Mouse (Mus musculus) MEL (cell line): ENCODE data around the gene Cacna1c. TPM values are rescaled to one million over a fixed set of nuclear protein-coding genes. Genes with fewer than 3 reads are reported as not detected.
A peak's percentile ranks its signal among the peaks of the same experiment; 100 is the strongest.

Experiments
- DNase-seq: peaks from one replicate; pipeline ENCODE4 v3.0.0; 2011; ENCODE audit warnings: low read depth, low spot score
- H3K27ac ChIP-seq: 2 replicates; pipeline ENCODE4 v1.5.1; 2012; ENCODE audit warnings: low read depth, mild to moderate bottlenecking, control low read depth, low read length, moderate library complexity; ENCODE audit not compliant: control insufficient read depth
- H3K27me3 ChIP-seq, 2 experiments: fragments of 150-350 bp in 1 of 2; sonication (generic) in 1 of 2; 2 replicates each; pipeline ENCODE4 v1.6.1; 2012; ENCODE audit warnings: low read length in 2 of 2, mild to moderate bottlenecking in 2 of 2, improper control_type of control experiment in 1 of 2, moderate library complexity in 1 of 2; ENCODE audit not compliant: insufficient read depth in 2 of 2, control insufficient read depth in 1 of 2
- H3K36me3 ChIP-seq, 2 experiments: 2 replicates each; pipeline ENCODE4 v1.6.1; 2012 to 2014; ENCODE audit warnings: low read length in 2 of 2, improper control_type of control experiment in 1 of 2, inconsistent platforms in 1 of 2, mild to moderate bottlenecking in 1 of 2; ENCODE audit not compliant: insufficient read depth in 2 of 2, control insufficient read depth in 1 of 2
- H3K4me1 ChIP-seq, 2 experiments: fragments of 150-350 bp in 1 of 2; sonication (generic) in 1 of 2; 2 replicates each; pipeline ENCODE4 v1.6.1; 2012; ENCODE audit warnings: low read length in 2 of 2, improper control_type of control experiment in 1 of 2, mild to moderate bottlenecking in 1 of 2; ENCODE audit not compliant: insufficient read depth in 2 of 2, control insufficient read depth in 1 of 2
- H3K4me3 ChIP-seq, 2 experiments: fragments of 150-350 bp in 1 of 2; sonication (generic) in 1 of 2; 2 replicates each; pipeline ENCODE4 v1.5.1; 2012; ENCODE audit warnings: low read depth in 2 of 2, low read length in 2 of 2, mild to moderate bottlenecking in 2 of 2, moderate library complexity in 2 of 2, control low read depth in 1 of 2, improper control_type of control experiment in 1 of 2; ENCODE audit not compliant: control insufficient read depth in 1 of 2, insufficient read depth in 1 of 2
- H3K79me2 ChIP-seq: 2 replicates; pipeline ENCODE4 v1.6.1; 2012; ENCODE audit warnings: mild to moderate bottlenecking, low read length, moderate library complexity; ENCODE audit not compliant: control insufficient read depth, poor library complexity, insufficient read depth
- H3K9ac ChIP-seq: 2 replicates; pipeline ENCODE4 v1.6.1; 2012; ENCODE audit warnings: low read depth, mild to moderate bottlenecking, control low read depth, low read length, moderate library complexity; ENCODE audit not compliant: control insufficient read depth, poor library complexity, severe bottlenecking
- H3K9me3 ChIP-seq: fragments of 150-350 bp; sonication (generic); replicated peaks from 2 replicates; pipeline ENCODE4 v1.6.1; 2012; ENCODE audit warnings: mild to moderate bottlenecking, low read length, improper control_type of control experiment, moderate library complexity; ENCODE audit not compliant: insufficient read depth
- BHLHE40 ChIP-seq: IDR thresholded peaks from 2 replicates; pipeline ENCODE4 v1.6.1; 2012; ENCODE audit warnings: low read depth, mild to moderate bottlenecking, inconsistent platforms, low read length, improper control_type of control experiment, borderline replicate concordance
- CHD1 ChIP-seq: IDR thresholded peaks from 2 replicates; pipeline ENCODE4 v1.6.1; 2012; ENCODE audit warnings: low read depth, mild to moderate bottlenecking, inconsistent platforms, low read length, improper control_type of control experiment
- CTCF ChIP-seq, 3 experiments: IDR thresholded peaks in 2 of 3; conservative IDR thresholded peaks in 1 of 3; 2 replicates each; pipeline ENCODE4 v1.5.1; 2011 to 2012; ENCODE audit warnings: low read length in 3 of 3, low read depth in 2 of 3, mild to moderate bottlenecking in 2 of 3, improper control_type of control experiment in 1 of 3, inconsistent platforms in 1 of 3, mixed read lengths in 1 of 3, moderate library complexity in 1 of 3; ENCODE audit not compliant: control insufficient read depth in 1 of 3, insufficient read depth in 1 of 3, poor library complexity in 1 of 3, severe bottlenecking in 1 of 3
- E2F4 ChIP-seq: IDR thresholded peaks from 2 replicates; pipeline ENCODE4 v1.6.1; 2011; ENCODE audit warnings: low read depth, low read length, improper control_type of control experiment, borderline replicate concordance
- ETS1 ChIP-seq: IDR thresholded peaks from 2 replicates; pipeline ENCODE4 v1.6.1; 2012; ENCODE audit warnings: low read depth, mild to moderate bottlenecking, inconsistent platforms, low read length, improper control_type of control experiment, moderate library complexity
- GABPA ChIP-seq: IDR thresholded peaks from 2 replicates; pipeline ENCODE4 v1.6.1; 2012; ENCODE audit warnings: low read depth, mild to moderate bottlenecking, inconsistent platforms, low read length, improper control_type of control experiment, moderate library complexity
- KAT2A ChIP-seq: conservative IDR thresholded peaks from 2 replicates; pipeline ENCODE4 v1.6.1; 2012; ENCODE audit warnings: low read depth, low read length, improper control_type of control experiment, inconsistent platforms
- MAFK ChIP-seq: IDR thresholded peaks from 2 replicates; pipeline ENCODE4 v1.6.1; 2011; ENCODE audit warnings: low read depth, mild to moderate bottlenecking, low read length, improper control_type of control experiment, borderline replicate concordance
- MXI1 ChIP-seq: IDR thresholded peaks from 2 replicates; pipeline ENCODE4 v1.6.1; 2011; ENCODE audit warnings: mild to moderate bottlenecking, low read depth, low read length, improper control_type of control experiment
- MYC ChIP-seq: IDR thresholded peaks from 2 replicates; pipeline ENCODE4 v1.6.1; 2011; ENCODE audit warnings: low read depth, mild to moderate bottlenecking, low read length, improper control_type of control experiment, moderate library complexity
- NELFE ChIP-seq: IDR thresholded peaks from 2 replicates; pipeline ENCODE4 v1.6.1; 2011; ENCODE audit warnings: low read depth, low read length, improper control_type of control experiment
- NRF1 ChIP-seq: IDR thresholded peaks from 2 replicates; pipeline ENCODE4 v1.6.1; 2014; ENCODE audit warnings: low read depth, mild to moderate bottlenecking, inconsistent platforms, low read length, improper control_type of control experiment, moderate library complexity; ENCODE audit not compliant: poor library complexity, insufficient read depth, severe bottlenecking
- RAD21 ChIP-seq: IDR thresholded peaks from 2 replicates; pipeline ENCODE4 v1.6.1; 2011; ENCODE audit warnings: mild to moderate bottlenecking, low read depth, low read length, improper control_type of control experiment
- RCOR1 ChIP-seq: IDR thresholded peaks from 2 replicates; pipeline ENCODE4 v1.6.1; 2012; ENCODE audit warnings: low read depth, mild to moderate bottlenecking, inconsistent platforms, low read length, improper control_type of control experiment
- SMC3 ChIP-seq: IDR thresholded peaks from 2 replicates; pipeline ENCODE4 v1.6.1; 2011; ENCODE audit warnings: low read depth, low read length, improper control_type of control experiment
- TAL1 ChIP-seq: IDR thresholded peaks from 2 replicates; pipeline ENCODE4 v1.6.1; 2012; ENCODE audit warnings: mild to moderate bottlenecking, inconsistent platforms, low read length, moderate library complexity, mixed read lengths
- TBP ChIP-seq: IDR thresholded peaks from 2 replicates; pipeline ENCODE4 v1.8.0; 2011; ENCODE audit warnings: low read depth, low read length, improper control_type of control experiment
- TCF12 ChIP-seq: IDR thresholded peaks from 2 replicates; pipeline ENCODE4 v1.6.1; 2014; ENCODE audit warnings: low read depth, mild to moderate bottlenecking, inconsistent platforms, low read length, improper control_type of control experiment, moderate library complexity
- UBTF ChIP-seq: IDR thresholded peaks from 2 replicates; pipeline ENCODE4 v1.6.1; 2012; ENCODE audit warnings: low read depth, mild to moderate bottlenecking, inconsistent platforms, low read length, improper control_type of control experiment, moderate library complexity, borderline replicate concordance; ENCODE audit not compliant: insufficient read depth
- USF1 ChIP-seq: IDR thresholded peaks from 2 replicates; pipeline ENCODE4 v1.6.1; 2014; ENCODE audit warnings: low read depth, mild to moderate bottlenecking, inconsistent platforms, low read length, improper control_type of control experiment, moderate library complexity
- ZC3H11A ChIP-seq: IDR thresholded peaks from 2 replicates; pipeline ENCODE4 v1.6.1; 2012; ENCODE audit warnings: low read depth, mild to moderate bottlenecking, inconsistent platforms, low read length, improper control_type of control experiment
- ZNF384 ChIP-seq: IDR thresholded peaks from 2 replicates; pipeline ENCODE4 v1.6.1; 2012; ENCODE audit warnings: low read depth, mild to moderate bottlenecking, inconsistent platforms, low read length, improper control_type of control experiment
- polyA plus RNA-seq, 2 experiments: library from polyadenylated mRNA; stranded (reverse) in 1 of 2; unstranded in 1 of 2; fragments of >175 nt in 1 of 2; fragments of >200 nt in 1 of 2; gene quantifications; 2 replicates each; pipeline versions ENCODE4 v1.2.1 to v1.2.4; 2012; ENCODE audit warnings: low replicate concordance in 2 of 2, low read depth in 1 of 2; ENCODE audit not compliant: insufficient read length in 2 of 2, insufficient read depth in 1 of 2, missing spikeins in 1 of 2
- total RNA-seq: library from RNA; depleted of rRNA; stranded (reverse); fragments of 300-350 nt; gene quantifications from 2 replicates; pipeline ENCODE4 v1.2.3, GENCODE M21; 2012

Cacna1c gene
- total and polyA plus RNA-seq, 3 experiments, result 3.4 to 4.4 TPM; not detected in 1

DNA sequence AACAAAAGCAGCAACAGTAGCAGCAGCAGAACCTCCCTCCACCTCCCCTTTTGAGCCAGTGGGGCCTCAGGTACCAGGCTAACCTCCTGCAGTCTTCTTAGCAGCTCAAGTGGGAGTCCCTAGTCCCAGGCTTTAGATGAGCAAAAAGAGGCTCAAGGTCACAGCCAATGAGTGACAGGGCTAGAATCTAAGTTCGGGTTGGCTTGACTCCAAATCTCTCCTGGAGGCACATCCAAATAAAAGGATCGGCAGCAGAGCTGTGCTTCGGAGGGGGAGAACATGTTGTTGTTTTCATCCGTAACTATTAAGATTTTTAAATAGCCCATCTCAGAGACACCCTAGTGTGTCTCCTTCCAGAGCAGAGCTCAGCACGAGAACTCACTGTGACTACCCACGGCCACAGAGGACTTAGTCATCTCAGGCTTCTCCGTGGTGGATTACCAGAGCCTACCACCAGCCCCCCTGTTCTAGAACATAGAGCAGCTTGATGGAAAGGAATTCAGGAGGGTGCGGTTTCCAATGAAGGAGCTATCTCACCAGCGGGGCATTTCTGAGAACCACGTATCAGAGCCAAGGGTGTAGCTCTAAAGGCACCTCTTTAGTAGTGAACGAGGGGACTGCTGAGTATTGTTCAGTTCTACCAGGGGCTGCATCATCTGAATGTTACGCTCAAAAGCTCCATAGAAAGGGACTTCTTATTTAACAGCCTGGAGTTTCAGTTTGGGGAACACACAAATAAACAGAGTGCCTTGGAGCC is 438.5 kb downstream of the Cacna1c start (continued):
- TF ChIP-seq TBP (peak; percentile 91), GABPA (no peak), MYC (no peak), UBTF (peak; percentile 85; the same call in 1 of the 2 replicates), TCF12 (no peak), TAL1 (no peak), SMC3 (no peak), E2F4 (no peak), MAFK (no peak), NRF1 (no peak), RAD21 (no peak), CTCF (IDR thresholded peaks at IDR 0.05 in 2 of 3, conservative IDR thresholded peaks at IDR 0.05 in 1 of 3; ENCODE audit: control insufficient read depth in 1 of 3, insufficient read depth in 1 of 3, low read depth in 2 of 3, low read length in 3 of 3, poor library complexity in 1 of 3, severe bottlenecking in 1 of 3) (no peak), USF1 (no peak), NELFE (0 out of 2 replicates have a peak, but pooled peaks have one; percentile 50), ZC3H11A (no peak)

DNA sequence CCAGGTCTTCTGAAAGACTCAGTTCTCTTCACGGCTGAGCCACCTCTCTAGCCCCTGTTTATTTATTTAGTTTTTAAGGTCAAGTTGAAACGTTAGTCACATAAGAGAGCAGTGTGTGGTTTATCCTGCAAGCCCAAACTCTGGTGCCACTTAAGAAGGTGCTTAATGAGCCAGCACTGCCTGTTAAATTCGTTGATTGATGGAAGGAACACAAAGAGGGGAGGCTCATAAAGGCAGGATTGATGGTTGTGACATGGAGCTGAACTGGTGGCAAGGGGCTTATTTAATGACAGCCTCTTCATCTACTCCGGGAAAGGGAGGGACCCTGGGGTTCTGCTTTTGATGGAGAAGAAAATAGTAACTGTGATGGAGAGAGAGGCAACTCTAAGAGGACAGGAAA is 439.7 kb downstream of the Cacna1c start:
- Histone ChIP-seq H3K4me3 (no peak overlapping the region; a peak in 2 of 4 replicates), H3K79me2 (no peaks in the 10 kb centered on the region; the same call in 1 of the 2 replicates), H3K27me3 (no peaks in the 10 kb centered on the region), H3K4me1 (peaks cover 24 to 49% of the 10 kb centered on the region in 2 experiments), H3K27ac (peak overlapping the region; percentile 99), H3K9me3 (no peaks in the 10 kb centered on the region), H3K36me3 (peaks cover 0 to 55% of the 10 kb centered on the region in 2 experiments; a peak in 2 of 4 replicates), H3K9ac (peak overlapping the region; percentile 70; the same call in 1 of the 2 replicates)
- TF ChIP-seq RCOR1 (no peak), KAT2A (no peak), MXI1 (no peak), ZNF384 (no peak), ETS1 (no peak), MAFK (no peak), BHLHE40 (no peak), CHD1 (no peak)
- DNase-seq, result no peak
